Mouse (Mus musculus): Measurements from ENCODE around the gene Gipc3. TPM values are rescaled to one million over a fixed set of nuclear protein-coding genes. Genes with fewer than 3 reads are reported as not detected.
A peak's percentile ranks its signal among the peaks of the same experiment; 100 is the strongest.

Gipc3 gene
- polyA plus RNA-seq, 1 experiment: not detected

GRCm38 (mm10) chr10:81320550-81321347 lies 22.3 kb downstream of the Gipc3 start, which contains the start of gene Cactin:
Gene Cactin, plus strand, starts transcription at chr10:81321103.
- under 1% methylated on average over 68 of the region's 68 CpGs for WGBS
- peak within 1 kb of the TSS; percentile 95 for H3K27ac ChIP-seq (ENCODE audit: control insufficient read depth, insufficient read depth, low read depth, low read length, poor library complexity)

GRCm38 (mm10) chr10:81319741-81320549 lies 23.1 kb downstream of the Gipc3 start:
- TF ChIP-seq CTCF (IDR thresholded peaks at IDR 0.05; ENCODE audit: control insufficient read depth, insufficient read depth, low read length): no peak
- no peak for TF ChIP-seq POLR2A (IDR thresholded peaks at IDR 0.05; ENCODE audit: borderline replicate concordance, control insufficient read depth, low read depth, low read length)
- H3K4me3 ChIP-seq (replicated peaks; ENCODE audit: control insufficient read depth, low read depth, low read length): peak overlapping the region; percentile 81
- WGBS: under 1% methylated on average over 38 of the region's 38 CpGs
- H3K27ac ChIP-seq (ENCODE audit: control insufficient read depth, insufficient read depth, low read depth, low read length, poor library complexity): peak overlapping the region; percentile 89
- H3K4me1 ChIP-seq (ENCODE audit: control insufficient read depth, insufficient read depth, low read length): peaks cover 1% of the 10 kb centered on the region; the same call in 1 of the 2 replicates

More at GRCm38 (mm10) chr10:81320550-81321347, 22.3 kb downstream of the Gipc3 start, which contains the start of gene Cactin:
- Histone ChIP-seq H3K4me3 (replicated peaks; ENCODE audit: control insufficient read depth, low read depth, low read length) (peak within 1 kb of the TSS; percentile 82), H3K4me1 (ENCODE audit: control insufficient read depth, insufficient read depth, low read length) (peaks cover 1% of the 10 kb centered on the region; the same call in 1 of the 2 replicates)
- peak; percentile 13; the same call in 1 of the 2 replicates for TF ChIP-seq CTCF (IDR thresholded peaks at IDR 0.05; ENCODE audit: control insufficient read depth, insufficient read depth, low read length)
- peak; percentile 68 for TF ChIP-seq POLR2A (IDR thresholded peaks at IDR 0.05; ENCODE audit: borderline replicate concordance, control insufficient read depth, low read depth, low read length)

DNA sequence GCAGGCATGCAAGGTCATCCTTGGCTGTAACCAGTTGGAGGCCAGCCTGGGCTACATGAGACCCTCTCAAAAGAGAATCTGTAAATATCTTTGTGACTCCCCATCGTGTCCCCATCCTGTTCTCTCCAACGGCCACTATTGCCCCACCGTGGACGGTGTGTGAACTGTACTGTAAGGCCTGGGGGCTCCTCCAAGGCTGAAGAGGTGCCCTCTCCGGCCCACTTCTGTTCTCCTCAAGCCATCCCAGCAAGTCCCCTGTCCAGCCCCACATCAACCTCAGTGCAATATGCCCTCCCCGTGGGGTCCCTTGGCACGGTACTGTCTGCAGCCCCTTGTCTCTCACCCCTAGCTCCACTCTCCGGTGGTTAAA lies 23.8 kb downstream of the Gipc3 start:
- WGBS: 31% methylated on average over 8 of the region's 8 CpGs
- H3K27ac ChIP-seq (ENCODE audit: control insufficient read depth, insufficient read depth, low read depth, low read length, poor library complexity): 0 out of 2 replicates have a peak overlapping the region, but pooled peaks have one; percentile 15
- no peak for TF ChIP-seq CTCF (IDR thresholded peaks at IDR 0.05; ENCODE audit: control insufficient read depth, insufficient read depth, low read length)
- TF ChIP-seq POLR2A (IDR thresholded peaks at IDR 0.05; ENCODE audit: borderline replicate concordance, control insufficient read depth, low read depth, low read length): no peak
- H3K4me3 ChIP-seq (replicated peaks; ENCODE audit: control insufficient read depth, low read depth, low read length): no peak overlapping the region
- H3K4me1 ChIP-seq (ENCODE audit: control insufficient read depth, insufficient read depth, low read length): peaks cover 1% of the 10 kb centered on the region; the same call in 1 of the 2 replicates

DNA sequence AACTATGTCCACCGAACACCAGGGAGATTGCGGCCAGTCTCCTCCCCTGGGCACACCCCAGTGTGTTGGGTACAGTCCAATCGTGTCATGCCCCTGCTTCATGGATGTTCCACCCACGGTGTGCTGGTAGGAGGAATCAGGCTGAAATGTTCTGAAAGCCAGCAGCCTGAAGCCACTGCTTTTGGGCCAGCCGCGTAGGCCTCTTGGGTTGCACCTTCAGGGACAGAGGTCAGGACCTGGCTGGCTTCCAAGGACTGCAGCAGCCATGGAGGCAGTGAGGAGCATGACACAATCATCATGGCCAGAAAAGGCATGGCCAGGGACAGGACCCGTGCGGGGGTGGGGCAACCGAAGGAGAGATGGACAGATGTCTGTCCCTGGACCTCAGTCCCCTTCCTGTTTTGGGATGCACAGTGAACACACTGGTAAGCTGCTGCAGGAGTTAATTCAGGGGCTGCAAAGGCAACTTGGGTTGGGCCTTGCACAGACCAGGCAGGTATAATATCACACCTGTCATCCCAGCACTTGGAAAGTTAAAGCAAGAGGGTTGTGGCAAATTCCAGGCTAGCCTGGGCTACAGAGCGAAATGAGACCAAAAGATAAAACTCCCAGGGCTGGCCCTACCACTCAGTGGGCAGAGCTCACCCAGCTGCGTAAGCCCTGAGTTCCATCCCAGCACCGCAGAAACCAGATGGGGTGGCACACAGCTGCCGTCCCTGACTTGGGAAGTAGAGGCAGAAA lies 24.3 kb downstream of the Gipc3 start:
- Histone ChIP-seq H3K4me1 (ENCODE audit: control insufficient read depth, insufficient read depth, low read length) (peaks cover 1% of the 10 kb centered on the region; the same call in 1 of the 2 replicates), H3K27ac (ENCODE audit: control insufficient read depth, insufficient read depth, low read depth, low read length, poor library complexity) (no peak overlapping the region), H3K4me3 (replicated peaks; ENCODE audit: control insufficient read depth, low read depth, low read length) (no peak overlapping the region)
- TF ChIP-seq POLR2A (IDR thresholded peaks at IDR 0.05; ENCODE audit: borderline replicate concordance, control insufficient read depth, low read depth, low read length): no peak
- no peak for TF ChIP-seq CTCF (IDR thresholded peaks at IDR 0.05; ENCODE audit: control insufficient read depth, insufficient read depth, low read length)
- 78% methylated on average over 13 of the region's 13 CpGs for WGBS

DNA sequence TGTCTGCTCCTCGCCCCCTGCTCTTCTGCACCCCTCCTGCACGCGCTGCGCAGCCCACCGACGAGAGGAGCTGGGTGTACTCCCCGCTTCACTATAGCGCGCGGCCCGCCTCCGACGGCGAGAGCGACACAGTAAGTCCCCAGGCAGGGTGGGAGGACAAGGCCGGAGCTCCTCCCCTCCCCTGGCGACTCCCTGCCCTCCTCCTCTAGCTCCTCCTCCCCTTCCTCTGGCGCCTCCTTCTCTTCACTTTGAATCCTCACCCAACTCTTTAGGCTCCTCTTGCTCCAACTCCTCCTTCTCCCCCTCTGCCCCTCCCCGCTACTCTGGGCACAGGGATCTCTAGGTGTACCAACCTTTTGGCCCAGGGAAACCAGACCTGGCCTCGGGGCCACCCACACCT lies 25.8 kb downstream of the Gipc3 start:
- 47% methylated on average over 20 of the region's 20 CpGs for WGBS
- TF ChIP-seq POLR2A (IDR thresholded peaks at IDR 0.05; ENCODE audit: borderline replicate concordance, control insufficient read depth, low read depth, low read length) (no peak), CTCF (IDR thresholded peaks at IDR 0.05; ENCODE audit: control insufficient read depth, insufficient read depth, low read length) (no peak)
- H3K4me1 ChIP-seq (ENCODE audit: control insufficient read depth, insufficient read depth, low read length): peaks cover 1% of the 10 kb centered on the region; the same call in 1 of the 2 replicates
- H3K27ac ChIP-seq (ENCODE audit: control insufficient read depth, insufficient read depth, low read depth, low read length, poor library complexity): no peak overlapping the region
- no peak overlapping the region for H3K4me3 ChIP-seq (replicated peaks; ENCODE audit: control insufficient read depth, low read depth, low read length)

- H3K27ac ChIP-seq (ENCODE audit: control insufficient read depth, insufficient read depth, low read depth, low read length, poor library complexity): no peak overlapping the region
- WGBS: 68% methylated on average over 16 of the region's 16 CpGs
- no peak overlapping the region for H3K4me3 ChIP-seq (replicated peaks; ENCODE audit: control insufficient read depth, low read depth, low read length)
- H3K4me1 ChIP-seq (ENCODE audit: control insufficient read depth, insufficient read depth, low read length): no peaks in the 10 kb centered on the region; the same call in 1 of the 2 replicates
- peak; percentile 58 for TF ChIP-seq CTCF (IDR thresholded peaks at IDR 0.05; ENCODE audit: control insufficient read depth, insufficient read depth, low read length)
- TF ChIP-seq POLR2A (IDR thresholded peaks at IDR 0.05; ENCODE audit: borderline replicate concordance, control insufficient read depth, low read depth, low read length): no peak
Measured at GRCm38 (mm10) chr10:81316338-81317060, 26.6 kb downstream of the Gipc3 start.

DNA sequence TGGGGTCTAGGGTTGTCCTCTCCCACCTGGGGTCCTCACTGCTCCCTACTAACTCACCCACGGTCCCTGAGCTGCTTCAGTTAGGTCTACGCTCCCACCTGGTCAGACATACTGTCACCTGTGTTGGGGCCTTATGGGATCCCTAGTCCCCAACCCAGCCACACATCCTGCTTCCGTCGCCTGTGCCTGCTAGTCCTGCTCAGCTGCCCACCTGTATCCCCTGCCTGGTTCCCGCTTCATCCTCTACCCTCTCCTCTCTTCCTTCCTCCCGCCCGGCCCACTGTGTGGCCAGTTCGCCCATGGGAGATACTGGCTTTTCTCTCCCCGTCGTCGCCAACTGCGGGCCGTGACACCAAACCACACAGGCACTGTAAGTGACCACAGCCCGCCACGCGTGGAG lies 27.5 kb downstream of the Gipc3 start:
- WGBS: 77% methylated on average over 16 of the region's 16 CpGs
- H3K27ac ChIP-seq (ENCODE audit: control insufficient read depth, insufficient read depth, low read depth, low read length, poor library complexity): no peak overlapping the region
- no peak for TF ChIP-seq CTCF (IDR thresholded peaks at IDR 0.05; ENCODE audit: control insufficient read depth, insufficient read depth, low read length)
- H3K4me3 ChIP-seq (replicated peaks; ENCODE audit: control insufficient read depth, low read depth, low read length): no peak overlapping the region
- no peaks in the 10 kb centered on the region; the same call in 1 of the 2 replicates for H3K4me1 ChIP-seq (ENCODE audit: control insufficient read depth, insufficient read depth, low read length)
